Mouse (Mus musculus): Measurements from ENCODE around the gene Aldh18a1. TPM values are rescaled to one million over a fixed set of nuclear protein-coding genes. Genes with fewer than 3 reads are reported as not detected.
A peak's percentile ranks its signal among the peaks of the same experiment; 100 is the strongest.

Gene Aldh18a1
- total and polyA plus RNA-seq, 3 experiments: 101 to 193 (median 120) TPM

- TF ChIP-seq RAD21 (IDR thresholded peaks at IDR 0.05; ENCODE audit: low read depth, low read length) (no peak), ETS1 (conservative IDR thresholded peaks at IDR 0.05; ENCODE audit: low read depth, low read length) (no peak), CHD2 (IDR thresholded peaks at IDR 0.05; ENCODE audit: low read length) (no peak), MAFK (IDR thresholded peaks at IDR 0.05; ENCODE audit: insufficient replicate concordance, low read length) (no peak), USF2 (conservative IDR thresholded peaks at IDR 0.05; ENCODE audit: low read depth, low read length) (no peak)
Measured at GRCm38 (mm10) chr19:40616021-40616420, 27.8 kb upstream of the Aldh18a1 start (continued).

GRCm38 (mm10) chr19:40614811-40615210, 26.5 kb upstream of the Aldh18a1 start:
- Histone ChIP-seq H3K27ac (ENCODE audit: insufficient read depth, low read depth) (no peak overlapping the region), H3K4me2 (ENCODE audit: insufficient read depth, low read depth, poor library complexity, severe bottlenecking) (no peak overlapping the region), H3K36me3 (replicated peaks in 1 of 2; ENCODE audit: control insufficient read depth in 1 of 2, insufficient read depth in 1 of 2, low read length in 1 of 2) (peaks cover 0 to 4% of the 10 kb centered on the region in 2 experiments), H3K27me3 (replicated peaks) (no peaks in the 10 kb centered on the region), H3K9me3 (replicated peaks; ENCODE audit: low read length) (no peaks in the 10 kb centered on the region), H3K4me1 (ENCODE audit: control insufficient read depth in 1 of 2, insufficient read depth in 2 of 2) (peaks cover 10 to 26% of the 10 kb centered on the region in 2 experiments; a peak in 3 of 4 replicates), H3K9ac (ENCODE audit: insufficient read depth, low read depth) (no peak overlapping the region), H3K79me2 (replicated peaks; ENCODE audit: control insufficient read depth, extremely low read depth, insufficient read depth, poor library complexity, severe bottlenecking) (no peaks in the 10 kb centered on the region), H3K4me3 (replicated peaks in 1 of 3; ENCODE audit: low read depth in 2 of 3, low read length in 2 of 3, poor library complexity in 1 of 3) (no peak overlapping the region)
- DNase-seq (ENCODE audit: extremely low read depth): no peak
- TF ChIP-seq HCFC1 (IDR thresholded peaks at IDR 0.05; ENCODE audit: low read depth, low read length) (no peak), NRF1 (IDR thresholded peaks at IDR 0.05; ENCODE audit: low read depth, low read length) (no peak), MAFK (IDR thresholded peaks at IDR 0.05; ENCODE audit: insufficient replicate concordance, low read length) (no peak), USF2 (conservative IDR thresholded peaks at IDR 0.05; ENCODE audit: low read depth, low read length) (no peak), ZMIZ1 (IDR thresholded peaks at IDR 0.05; ENCODE audit: low read depth, low read length) (no peak), USF1 (IDR thresholded peaks at IDR 0.05; ENCODE audit: low read depth, low read length) (no peak), POLR2A (IDR thresholded peaks at IDR 0.05; ENCODE audit: low read depth, low read length) (no peak), MXI1 (IDR thresholded peaks at IDR 0.05; ENCODE audit: low read depth, low read length) (no peak), JUND (conservative IDR thresholded peaks at IDR 0.05; ENCODE audit: low read depth, low read length) (no peak), E2F4 (IDR thresholded peaks at IDR 0.05; ENCODE audit: insufficient replicate concordance, low read depth, low read length) (no peak), ZNF384 (IDR thresholded peaks at IDR 0.05; ENCODE audit: low read depth, low read length) (no peak), NELFE (IDR thresholded peaks at IDR 0.05; ENCODE audit: low read depth, low read length) (no peak), IRF4 (IDR thresholded peaks at IDR 0.05; ENCODE audit: low read depth, low read length) (no peak), PAX5 (IDR thresholded peaks at IDR 0.05; ENCODE audit: low read length) (no peak)
- dilution Hi-C loops (cut with MboI; ENCODE audit: extremely low pct_ligation_motif_present, extremely low pct_unique_long_range_greater_than_20kb, low sequenced_read_pairs): no loop called here
- in situ Hi-C loops (cut with MboI; ENCODE audit: low pct_ligation_motif_present, low pct_unique_long_range_greater_than_20kb, low sequenced_read_pairs): loop anchor here (5.0 to 25.0 kb wide), 3 partner anchors 32 to 397 kb away; no protein-coding TSS in a partner anchor

- no peaks in the 10 kb centered on the region for H3K79me2 ChIP-seq (replicated peaks; ENCODE audit: control insufficient read depth, extremely low read depth, insufficient read depth, poor library complexity, severe bottlenecking)
- H3K36me3 ChIP-seq (replicated peaks in 1 of 2; ENCODE audit: control insufficient read depth in 1 of 2, insufficient read depth in 1 of 2, low read length in 1 of 2): peaks cover 17 to 31% of the 10 kb centered on the region in 2 experiments
- peak within 1 kb of the TSS; percentile 79 to 90 (median 81) for H3K4me3 ChIP-seq (replicated peaks in 1 of 3; ENCODE audit: low read depth in 2 of 3, low read length in 2 of 3, poor library complexity in 1 of 3)
- H3K4me2 ChIP-seq (ENCODE audit: insufficient read depth, low read depth, poor library complexity, severe bottlenecking): peak within 1 kb of the TSS; percentile 63; the same call in 1 of the 2 replicates
- H3K9ac ChIP-seq (ENCODE audit: insufficient read depth, low read depth): peak within 1 kb of the TSS; percentile 62
- H3K27me3 ChIP-seq (replicated peaks): no peaks in the 10 kb centered on the region
- dilution Hi-C loops (cut with MboI; ENCODE audit: extremely low pct_ligation_motif_present, extremely low pct_unique_long_range_greater_than_20kb, low sequenced_read_pairs) (no loop called here), in situ Hi-C loops (cut with MboI; ENCODE audit: low pct_ligation_motif_present, low pct_unique_long_range_greater_than_20kb, low sequenced_read_pairs) (loop anchor here (5.0 to 25.0 kb wide), 3 partner anchors 35 to 400 kb away; no protein-coding TSS in a partner anchor)
- DNase-seq (ENCODE audit: extremely low read depth): peak; percentile 98
- H3K9me3 ChIP-seq (replicated peaks; ENCODE audit: low read length): no peaks in the 10 kb centered on the region
- no peak within 1 kb of the TSS for H3K27ac ChIP-seq (ENCODE audit: insufficient read depth, low read depth)
- peaks cover 10 to 26% of the 10 kb centered on the region in 2 experiments; a peak in 3 of 4 replicates for H3K4me1 ChIP-seq (ENCODE audit: control insufficient read depth in 1 of 2, insufficient read depth in 2 of 2)
- TF ChIP-seq MEF2A (IDR thresholded peaks at IDR 0.05; ENCODE audit: borderline replicate concordance, low read depth, low read length) (no peak; the same call in 1 of the 2 replicates), MYC (IDR thresholded peaks at IDR 0.05; ENCODE audit: low read depth, low read length) (0 out of 2 replicates have a peak, but pooled peaks have one; percentile 69), TCF12 (IDR thresholded peaks at IDR 0.05; ENCODE audit: low read depth, low read length) (no peak; the same call in 1 of the 2 replicates), ZC3H11A (IDR thresholded peaks at IDR 0.05; ENCODE audit: low read depth, low read length) (peak; percentile 43; the same call in 1 of the 2 replicates), MAZ (IDR thresholded peaks at IDR 0.05; ENCODE audit: low read depth, low read length) (no peak), CHD1 (IDR thresholded peaks at IDR 0.05; ENCODE audit: low read depth, low read length) (no peak), MAX (IDR thresholded peaks at IDR 0.05; ENCODE audit: low read length) (no peak), JUND (conservative IDR thresholded peaks at IDR 0.05; ENCODE audit: low read depth, low read length) (no peak), ELF1 (IDR thresholded peaks at IDR 0.05; ENCODE audit: low read depth, low read length) (peak; percentile 77), MXI1 (IDR thresholded peaks at IDR 0.05; ENCODE audit: low read depth, low read length) (peak; percentile 89), HCFC1 (IDR thresholded peaks at IDR 0.05; ENCODE audit: low read depth, low read length) (peak; percentile 82), NRF1 (IDR thresholded peaks at IDR 0.05; ENCODE audit: low read depth, low read length) (peak; percentile 65), RAD21 (IDR thresholded peaks at IDR 0.05; ENCODE audit: low read depth, low read length) (peak; percentile 83), CHD2 (IDR thresholded peaks at IDR 0.05; ENCODE audit: low read length) (peak; percentile 82; the same call in 1 of the 2 replicates), ETS1 (conservative IDR thresholded peaks at IDR 0.05; ENCODE audit: low read depth, low read length) (no peak), ZNF384 (IDR thresholded peaks at IDR 0.05; ENCODE audit: low read depth, low read length) (no peak), IRF4 (IDR thresholded peaks at IDR 0.05; ENCODE audit: low read depth, low read length) (peak; percentile 34; the same call in 1 of the 2 replicates), EP300 (IDR thresholded peaks at IDR 0.05; ENCODE audit: low read length) (no peak), SMC3 (IDR thresholded peaks at IDR 0.05; ENCODE audit: low read depth, low read length) (peak; percentile 97)
Measured at GRCm38 (mm10) chr19:40611830-40612506, 23.7 kb upstream of the Aldh18a1 start, which contains the start of the genes Tctn3 and Entpd1. Gene Tctn3, minus strand, starts transcription at chr19:40612233. Gene Entpd1, plus strand, starts transcription at chr19:40612366.

Measured in CH12.LX (cell line).